Mouse (Mus musculus) heart, embryonic 11.5 days (tissue): ENCODE results near the gene Vmn2r18. TPM values are rescaled to one million over a fixed set of nuclear protein-coding genes. Genes with fewer than 3 reads are reported as not detected.

Source experiments
- polyA plus RNA-seq: library from polyadenylated mRNA; unstranded; fragments of >200 nt; fragmentation: Nextera tagmentation; extraction: Ambion mirVana; gene quantifications from 2 replicates; pipeline ENCODE4 v1.2.1, GENCODE M21; 2014

Vmn2r18 gene
- polyA plus RNA-seq, 1 experiment from 2014 or later: not detected

Other genes with a start within 250 kb of the Vmn2r18 start
- not detected in 2 replicates for gene Gm42906, start 177.9 kb downstream of the Vmn2r18 start, polyA plus RNA-seq
- gene Rfc3, start 45.2 kb upstream of the Vmn2r18 start, polyA plus RNA-seq: 73.6 and 75.5 TPM in 2 replicates